Mouse (Mus musculus): Measurements from ENCODE around the gene Vmn1r45. TPM values are rescaled to one million over a fixed set of nuclear protein-coding genes. Genes with fewer than 3 reads are reported as not detected.

The Vmn1r45 gene
- not detected for polyA plus RNA-seq (2015; fragmentation: Illumina TruSeq; extraction: RNeasy Lipid Tissue Mini Kit (QIAGEN cat#74804); ENCODE audit: insufficient read depth, low replicate concordance)

DNA sequence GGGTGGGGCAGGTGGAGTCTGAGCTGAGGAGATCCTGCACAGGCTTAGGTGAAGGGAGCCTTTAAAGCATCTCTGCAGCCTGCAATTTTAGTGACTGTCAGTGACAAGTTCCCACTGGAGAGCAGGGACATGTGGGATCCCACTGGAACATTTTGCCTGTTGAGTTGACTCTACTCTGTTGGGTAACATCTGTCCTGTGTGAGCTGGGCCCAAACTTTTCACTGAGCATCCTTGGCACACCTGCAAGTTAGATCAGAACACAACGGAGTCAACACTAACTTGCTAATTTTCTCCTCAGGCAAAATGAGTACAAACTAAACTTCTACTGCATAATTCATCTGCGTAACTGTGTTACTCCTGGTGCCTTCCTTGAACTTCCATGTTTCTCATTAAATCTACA, at the start of gene Vmn1r45:
Vmn1r45 (minus strand) TSS at position 101 of the 400 bp plus-strand sequence.

GRCm38 (mm10) chr6:89969013-89969412, 28.6 kb upstream of the Vmn1r45 start, which contains the start of gene Vmn1r46:
Vmn1r46 (plus strand) TSS chr6:89969313.

GRCm38 (mm10) chr6:89883360-89883759, 57.0 kb downstream of the Vmn1r45 start, which contains the start of gene Vmn1r44:
Vmn1r44 (plus strand) TSS chr6:89883660.

Other genes with a start within 250 kb of the Vmn1r45 start
- not detected for gene Vmn1r40, start 233.1 kb downstream of the Vmn1r45 start, polyA plus RNA-seq (2015; fragmentation: Illumina TruSeq; extraction: RNeasy Lipid Tissue Mini Kit (QIAGEN cat#74804); ENCODE audit: insufficient read depth, low replicate concordance)
- not detected for gene Vmn1r41, start 199.8 kb downstream of the Vmn1r45 start, polyA plus RNA-seq (2015; fragmentation: Illumina TruSeq; extraction: RNeasy Lipid Tissue Mini Kit (QIAGEN cat#74804); ENCODE audit: insufficient read depth, low replicate concordance)
- gene Vmn1r42, start 64.2 kb downstream of the Vmn1r45 start, polyA plus RNA-seq (2015; fragmentation: Illumina TruSeq; extraction: RNeasy Lipid Tissue Mini Kit (QIAGEN cat#74804); ENCODE audit: insufficient read depth, low replicate concordance), result not detected
- gene Vmn1r43, start 64.2 kb downstream of the Vmn1r45 start, polyA plus RNA-seq (2015; fragmentation: Illumina TruSeq; extraction: RNeasy Lipid Tissue Mini Kit (QIAGEN cat#74804); ENCODE audit: insufficient read depth, low replicate concordance), result not detected
- gene Vmn1r44, start 56.9 kb downstream of the Vmn1r45 start, polyA plus RNA-seq (2015; fragmentation: Illumina TruSeq; extraction: RNeasy Lipid Tissue Mini Kit (QIAGEN cat#74804); ENCODE audit: insufficient read depth, low replicate concordance), result not detected
- not detected for gene Vmn1r46, start 28.7 kb upstream of the Vmn1r45 start, polyA plus RNA-seq (2015; fragmentation: Illumina TruSeq; extraction: RNeasy Lipid Tissue Mini Kit (QIAGEN cat#74804); ENCODE audit: insufficient read depth, low replicate concordance)
- gene Vmn1r47, start 75.5 kb upstream of the Vmn1r45 start, polyA plus RNA-seq (2015; fragmentation: Illumina TruSeq; extraction: RNeasy Lipid Tissue Mini Kit (QIAGEN cat#74804); ENCODE audit: insufficient read depth, low replicate concordance), result not detected
- gene Vmn1r48, start 96.2 kb upstream of the Vmn1r45 start, polyA plus RNA-seq (2015; fragmentation: Illumina TruSeq; extraction: RNeasy Lipid Tissue Mini Kit (QIAGEN cat#74804); ENCODE audit: insufficient read depth, low replicate concordance), result not detected
- gene Vmn1r49, start 137.9 kb upstream of the Vmn1r45 start, polyA plus RNA-seq (2015; fragmentation: Illumina TruSeq; extraction: RNeasy Lipid Tissue Mini Kit (QIAGEN cat#74804); ENCODE audit: insufficient read depth, low replicate concordance), result not detected
- gene Vmn1r50, start 160.8 kb upstream of the Vmn1r45 start, polyA plus RNA-seq (2015; fragmentation: Illumina TruSeq; extraction: RNeasy Lipid Tissue Mini Kit (QIAGEN cat#74804); ENCODE audit: insufficient read depth, low replicate concordance), result not detected
- not detected for gene Vmn1r51, start 182.0 kb upstream of the Vmn1r45 start, polyA plus RNA-seq (2015; fragmentation: Illumina TruSeq; extraction: RNeasy Lipid Tissue Mini Kit (QIAGEN cat#74804); ENCODE audit: insufficient read depth, low replicate concordance)
- not detected for gene Vmn1r52, start 234.2 kb upstream of the Vmn1r45 start, polyA plus RNA-seq (2015; fragmentation: Illumina TruSeq; extraction: RNeasy Lipid Tissue Mini Kit (QIAGEN cat#74804); ENCODE audit: insufficient read depth, low replicate concordance)